ENCODE assay signal across 23 mouse cellular contexts in genomic region chr12:9261662-9262061, GRCm38 (mm10).
DNase-seq lines count a peak whose midpoint lies in the region; ATAC-seq lines count a peak whose summit lies in the region.
"Had no signal": no experiment of that assay in that cellular context is flagged by ENCODE, and none has a peak within 500 bp of the region (broad histone marks: within the 10 kb centered on the region; RNA-seq: fewer than 3 reads in every experiment).

No protein-coding gene starts in this region.

- no peaks in the 10 kb centered on the region for H3K9me3 ChIP-seq in limb, embryonic 11.5 days (ENCODE audit: control insufficient read depth, low read length)
- H3K9me3 ChIP-seq in limb, embryonic 10.5 days (replicated peaks), result no peaks in the 10 kb centered on the region
- H3K9me3 ChIP-seq: embryonic facial prominence, embryonic 10.5 days; embryonic facial prominence, embryonic 13.5 days; forebrain, embryonic 12.5 days; forebrain, embryonic 15.5 days; hindbrain, embryonic 13.5 days had no signal

- H3K4me2 ChIP-seq in limb, embryonic 11.5 days (ENCODE audit: low read depth, severe bottlenecking), result no peak overlapping the region
- H3K4me2 ChIP-seq: embryonic facial prominence, embryonic 13.5 days; forebrain, embryonic 12.5 days; forebrain, embryonic 15.5 days; heart, embryonic 11.5 days; hindbrain, embryonic 13.5 days had no signal

- no peak overlapping the region for H3K27ac ChIP-seq in limb, embryonic 11.5 days (replicated peaks; ENCODE audit: low read depth, low read length)
- no peak overlapping the region for H3K27ac ChIP-seq in limb, embryonic 10.5 days
- H3K27ac ChIP-seq: embryonic facial prominence, embryonic 10.5 days; embryonic facial prominence, embryonic 13.5 days; forebrain, embryonic 12.5 days; forebrain, embryonic 15.5 days; heart, adult 2 months; hindbrain, embryonic 13.5 days; hindbrain, postnatal 0 days had no signal

- peaks cover 13% of the 10 kb centered on the region for H3K4me1 ChIP-seq in limb, embryonic 11.5 days (ENCODE audit: control insufficient read depth, insufficient read depth, low read length)
- H3K4me1 ChIP-seq in limb, embryonic 10.5 days, result peaks cover 33% of the 10 kb centered on the region
- H3K4me1 ChIP-seq: embryonic facial prominence, embryonic 10.5 days; forebrain, embryonic 12.5 days; forebrain, embryonic 15.5 days; hindbrain, embryonic 13.5 days had no signal

- no peak overlapping the region for H3K9ac ChIP-seq in limb, embryonic 11.5 days (ENCODE audit: low read length)
- H3K9ac ChIP-seq: embryonic facial prominence, embryonic 13.5 days; forebrain, embryonic 12.5 days; forebrain, embryonic 15.5 days; hindbrain, embryonic 13.5 days had no signal

- H3K36me3 ChIP-seq in limb, embryonic 11.5 days (ENCODE audit: control insufficient read depth, insufficient read depth, low read length), result no peaks in the 10 kb centered on the region
- H3K36me3 ChIP-seq in limb, embryonic 10.5 days, result no peaks in the 10 kb centered on the region
- H3K36me3 ChIP-seq: embryonic facial prominence, embryonic 10.5 days; embryonic facial prominence, embryonic 13.5 days; forebrain, embryonic 12.5 days; forebrain, embryonic 15.5 days; hindbrain, embryonic 13.5 days had no signal

- DNase-seq in embryo, embryonic 10 days (ENCODE audit: low spot score), result peak; percentile 10
- no peak for DNase-seq in embryo, embryonic 10.5 days (ENCODE audit: low spot score)
- DNase-seq in kidney, postnatal 10 days, result peak; percentile 22
- DNase-seq in kidney, postnatal 36 days, result no peak
- peak; percentile 29 for DNase-seq in limb, embryonic 11.5 days (ENCODE audit: low spot score)
- no peak for DNase-seq in limb, embryonic 10.5 days (ENCODE audit: low spot score)
- DNase-seq: adrenal gland, adult 8-10 months; cerebellum, adult 18-20 months; cerebellum, adult 9-10 months; cerebellum, postnatal 14 days; embryo, embryonic 11 days; gastrocnemius, postnatal 25 days; heart, adult 2 months had no signal

- 27% methylated on average over 6 of the region's 6 CpGs for whole genome bisulfite sequencing in limb, embryonic 11.5 days
- WGBS in limb, embryonic 10.5 days, result 40% methylated on average over 6 of the region's 6 CpGs

- no peak overlapping the region for H3K4me3 ChIP-seq in limb, embryonic 11.5 days (ENCODE audit: low read depth, low read length)
- H3K4me3 ChIP-seq in limb, embryonic 10.5 days, result no peak overlapping the region
- H3K4me3 ChIP-seq: embryonic facial prominence, embryonic 10.5 days; embryonic facial prominence, embryonic 13.5 days; erythroblast, embryonic 14.5 days; forebrain, embryonic 12.5 days; forebrain, embryonic 15.5 days; heart, adult 2 months; hindbrain, embryonic 13.5 days had no signal

- peaks cover 3% of the 10 kb centered on the region; the same call in 1 of the 2 replicates for H3K27me3 ChIP-seq in limb, embryonic 11.5 days (ENCODE audit: control insufficient read depth, insufficient read depth, low read length)
- peaks cover 27% of the 10 kb centered on the region for H3K27me3 ChIP-seq in limb, embryonic 10.5 days (ENCODE audit: low read depth, poor library complexity, severe bottlenecking)
- H3K27me3 ChIP-seq: embryonic facial prominence, embryonic 13.5 days; forebrain, embryonic 12.5 days; forebrain, embryonic 15.5 days; hindbrain, embryonic 13.5 days had no signal

- ATAC-seq in limb, embryonic 11.5 days (ENCODE audit: insufficient number of reproducible peaks, low FRiP score, low TSS enrichment, low read depth), result no peak
- ATAC-seq: activated CD4-positive, CD25-positive, alpha-beta regulatory T cell, adult 4 months; forebrain, embryonic 15.5 days; hindbrain, postnatal 0 days; inflammation-experienced regulatory T-cells, adult 6 months had no signal

Comparison
In these comparisons a context has a peak if more than half of its experiments do, and no peak if none do; other contexts are left out.
1. DNase-seq: peak in embryo, embryonic 10 days (single experiment), kidney, postnatal 10 days (single experiment) and limb, embryonic 11.5 days (single experiment); none in embryo, embryonic 10.5 days (single experiment), kidney, postnatal 36 days (0 of 2) and limb, embryonic 10.5 days (single experiment).